Mouse (Mus musculus) neural tube, embryonic 14.5 days (tissue): ENCODE results near the gene Samd10. TPM values are rescaled to one million over a fixed set of nuclear protein-coding genes. Genes with fewer than 3 reads are reported as not detected.

ENCODE experiments used
- ATAC-seq: fragments of 200-750 bp; cut with Nextera tagmentation; 2 replicates; pipeline ENCODE4 v1.8.0; 2017; ENCODE audit warnings: low read depth, mild to moderate bottlenecking, moderate TSS enrichment, moderate library complexity
- H3K27ac ChIP-seq: fragments of 300-500 bp; sonication (generic); 2 replicates; pipeline ENCODE4 v1.5.1; 2014; ENCODE audit warnings: low read depth, mild to moderate bottlenecking, control low read depth, low read length, moderate library complexity, mixed read lengths
- H3K27me3 ChIP-seq: fragments of 300-500 bp; sonication (generic); 2 replicates; pipeline ENCODE4 v1.6.1; 2014; ENCODE audit warnings: low read length; ENCODE audit not compliant: control insufficient read depth, insufficient read depth
- H3K36me3 ChIP-seq: fragments of 300-500 bp; sonication (generic); 2 replicates; pipeline ENCODE4 v1.6.1; 2014; ENCODE audit warnings: low read length, mixed read lengths; ENCODE audit not compliant: control insufficient read depth, insufficient read depth
- H3K4me1 ChIP-seq: fragments of 300-500 bp; sonication (generic); 2 replicates; pipeline ENCODE4 v1.6.1; 2014; ENCODE audit warnings: low read length; ENCODE audit not compliant: control insufficient read depth, insufficient read depth
- H3K4me2 ChIP-seq: fragments of 300-500 bp; sonication (generic); 2 replicates; pipeline ENCODE4 v1.6.1; 2014; ENCODE audit warnings: mild to moderate bottlenecking, low read depth, low read length, control low read depth
- H3K4me3 ChIP-seq: fragments of 300-500 bp; sonication (generic); 2 replicates; pipeline ENCODE4 v1.5.1; 2014; ENCODE audit warnings: low read depth, low read length, control low read depth, mixed read lengths
- H3K9ac ChIP-seq: fragments of 300-500 bp; sonication (generic); replicated peaks from 2 replicates; pipeline ENCODE4 v1.6.1; 2014; ENCODE audit warnings: low read depth, mild to moderate bottlenecking, control low read depth, low read length, mixed read lengths
- H3K9me3 ChIP-seq: fragments of 300-500 bp; sonication (generic); 2 replicates; pipeline ENCODE4 v1.6.1; 2016; ENCODE audit warnings: low read length; ENCODE audit not compliant: control insufficient read depth
- WGBS: fragments of 180-500 bp; shearing (Covaris S2); extraction: QIAGEN DNeasy Blood & Tissue Kit; methylation state at CpG from one replicate; pipeline ENCODE4 v1.1.7; 2014; 5-methylcytosine and 5-hydroxymethylcytosine counted together
- polyA plus RNA-seq: library from polyadenylated mRNA; unstranded; fragments of >200 nt; fragmentation: Nextera tagmentation; extraction: Ambion mirVana; gene quantifications from 2 replicates; pipeline ENCODE4 v1.2.1, GENCODE M21; 2014

The Samd10 gene
- polyA plus RNA-seq, 1 experiment from 2014 or later, result 220 TPM

DNA sequence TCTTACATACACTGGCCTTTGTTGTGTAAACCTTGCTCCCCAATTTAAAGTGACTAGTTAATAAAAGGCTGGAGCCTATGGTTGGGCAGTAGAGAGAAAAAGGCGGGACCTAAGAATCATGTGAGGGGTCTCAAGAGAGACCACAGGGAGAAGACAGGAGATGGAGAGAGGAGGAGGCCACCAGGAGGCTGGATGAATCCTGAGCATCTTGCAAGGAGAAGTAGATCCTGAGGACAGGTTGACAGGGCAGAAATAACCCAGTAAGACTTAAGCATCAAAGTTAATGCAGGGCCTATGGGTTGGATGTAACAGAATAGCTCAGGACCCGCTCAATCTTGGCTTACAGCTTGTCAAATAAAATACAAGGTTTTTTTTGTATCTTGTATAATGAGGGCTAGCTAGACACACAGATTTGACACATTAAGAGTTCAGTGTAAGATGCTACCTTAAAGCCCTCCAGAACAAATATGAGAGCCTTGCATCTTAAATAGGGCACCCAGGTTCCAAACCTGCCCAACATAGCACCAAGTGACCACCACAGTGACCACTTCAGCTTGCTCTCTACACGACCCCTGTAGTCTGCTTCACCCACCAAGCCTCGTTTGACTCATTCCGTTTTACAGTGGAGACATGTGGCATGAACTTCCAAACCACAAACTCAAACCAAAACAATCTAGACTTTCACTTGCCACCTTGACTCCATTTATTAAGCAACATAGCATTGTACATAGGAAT lies 19.9 kb upstream of the Samd10 start:
- no peak overlapping the region for H3K9ac ChIP-seq
- WGBS, result 86% methylated on average over 5 of the region's 5 CpGs
- no peak for ATAC-seq
- H3K4me1 ChIP-seq, result no peaks in the 10 kb centered on the region
- H3K36me3 ChIP-seq, result peaks cover 31% of the 10 kb centered on the region
- H3K4me3 ChIP-seq, result no peak overlapping the region
- H3K9me3 ChIP-seq, result no peaks in the 10 kb centered on the region
- no peak overlapping the region for H3K4me2 ChIP-seq
- H3K27me3 ChIP-seq, result no peaks in the 10 kb centered on the region
- no peak overlapping the region for H3K27ac ChIP-seq

GRCm38 (mm10) chr2:181602367-181602766 lies 3.4 kb upstream of the Samd10 start:
- ATAC-seq, result no peak
- Histone ChIP-seq H3K4me3 (no peak overlapping the region), H3K27me3 (no peaks in the 10 kb centered on the region), H3K9ac (no peak overlapping the region), H3K27ac (no peak overlapping the region), H3K4me2 (peak overlapping the region; percentile 87), H3K4me1 (peaks cover 15% of the 10 kb centered on the region), H3K36me3 (no peaks in the 10 kb centered on the region), H3K9me3 (no peaks in the 10 kb centered on the region)
- 78% methylated on average over 4 of the region's 4 CpGs for WGBS

GRCm38 (mm10) chr2:181601751-181602145 lies 2.7 kb upstream of the Samd10 start:
- Histone ChIP-seq H3K27ac (peak overlapping the region; percentile 84; the same call in 1 of the 2 replicates), H3K9ac (peak overlapping the region; percentile 90), H3K27me3 (no peaks in the 10 kb centered on the region), H3K4me3 (peak overlapping the region; percentile 84), H3K36me3 (no peaks in the 10 kb centered on the region), H3K4me2 (peak overlapping the region; percentile 87), H3K4me1 (peaks cover 17% of the 10 kb centered on the region), H3K9me3 (no peaks in the 10 kb centered on the region)
- WGBS, result 30% methylated on average over 10 of the region's 10 CpGs
- no peak for ATAC-seq

DNA sequence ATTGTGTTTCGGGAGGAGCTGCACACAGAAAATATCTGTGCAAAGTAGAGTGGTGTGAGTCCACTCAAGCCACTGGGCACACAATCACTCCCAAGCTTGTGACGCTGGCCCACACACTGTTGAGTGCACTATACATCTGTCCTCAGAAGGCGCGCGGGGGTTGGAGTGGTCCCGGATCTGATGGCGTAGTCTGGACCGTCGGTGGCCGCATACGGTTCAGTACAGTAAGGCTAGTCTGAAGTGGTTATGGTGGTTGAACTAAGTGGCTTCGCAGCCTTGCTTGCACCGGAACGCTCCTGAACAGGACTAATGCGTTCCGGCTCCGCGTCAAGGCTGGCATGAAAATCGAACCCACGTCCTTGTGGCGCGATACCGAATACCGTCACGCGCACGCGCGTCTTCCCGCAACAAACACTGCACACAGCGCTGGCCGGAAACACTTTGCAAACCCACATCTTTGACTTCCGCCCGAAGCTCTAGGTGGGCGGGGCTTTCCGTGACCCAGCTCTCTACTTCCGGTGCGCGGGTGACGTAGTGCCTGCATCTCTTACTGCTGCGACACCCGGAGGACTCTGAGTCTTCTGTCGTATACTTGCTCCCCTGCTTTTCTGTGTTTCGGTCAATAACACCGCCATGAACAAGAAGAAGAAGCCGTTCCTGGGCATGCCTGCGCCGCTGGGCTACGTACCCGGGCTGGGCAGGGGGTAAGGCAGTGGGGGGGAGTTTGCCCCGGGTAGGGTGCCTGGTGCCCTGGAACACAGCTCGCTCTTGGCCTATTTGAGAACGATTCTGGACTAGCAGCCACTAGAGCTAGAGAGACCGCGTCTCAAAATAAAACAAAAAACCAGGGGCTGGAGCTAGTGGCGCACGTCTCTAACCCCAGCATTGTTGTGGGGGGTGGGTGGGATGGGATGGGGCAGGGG lies 2.1 kb upstream of the Samd10 start:
- peaks cover 17% of the 10 kb centered on the region for H3K4me1 ChIP-seq
- H3K4me3 ChIP-seq, result peak overlapping the region; percentile 84
- 2% methylated on average over 57 of the region's 57 CpGs for WGBS
- H3K4me2 ChIP-seq, result peak overlapping the region; percentile 87
- ATAC-seq, result peak; percentile 93
- H3K27me3 ChIP-seq, result no peaks in the 10 kb centered on the region
- 0 out of 2 replicates have a peak, but pooled peaks cover 4% of the 10 kb centered on the region for H3K36me3 ChIP-seq
- peak overlapping the region; percentile 87 for H3K27ac ChIP-seq
- H3K9me3 ChIP-seq, result no peaks in the 10 kb centered on the region
- peak overlapping the region; percentile 90 for H3K9ac ChIP-seq

DNA sequence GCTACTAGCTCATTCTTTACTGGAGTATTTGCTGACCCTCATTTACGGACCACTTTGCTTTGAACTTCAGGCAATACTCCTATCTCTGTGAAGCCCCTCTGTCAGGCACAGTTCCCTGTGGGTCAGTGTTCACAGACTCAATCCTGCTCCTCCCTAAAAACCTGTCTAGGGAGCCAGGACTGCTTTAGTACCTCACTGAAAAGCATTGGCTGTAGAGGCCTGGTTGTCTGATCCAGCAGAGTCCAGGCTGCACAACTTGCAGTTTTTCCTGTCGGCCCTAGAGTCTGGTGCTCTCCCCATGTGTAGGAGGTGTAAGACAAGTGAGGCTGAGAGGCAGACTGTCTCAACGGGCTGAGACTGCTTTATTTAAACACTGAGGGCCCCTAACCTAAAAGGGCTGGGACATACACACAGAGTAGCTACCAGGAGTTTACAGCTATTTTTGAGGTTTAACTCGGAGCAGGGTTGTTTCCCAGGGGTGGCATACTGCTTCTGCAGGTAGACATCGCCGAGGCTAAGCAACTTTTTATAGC lies 1.3 kb upstream of the Samd10 start:
- H3K36me3 ChIP-seq, result 0 out of 2 replicates have a peak, but pooled peaks cover 4% of the 10 kb centered on the region
- H3K4me2 ChIP-seq, result peak overlapping the region; percentile 76
- H3K4me1 ChIP-seq, result peaks cover 17% of the 10 kb centered on the region
- H3K9me3 ChIP-seq, result no peaks in the 10 kb centered on the region
- no peak for ATAC-seq
- 67% methylated on average over 6 of the region's 6 CpGs for WGBS
- no peak overlapping the region for H3K9ac ChIP-seq
- H3K4me3 ChIP-seq, result peak overlapping the region; percentile 84; the same call in 1 of the 2 replicates
- H3K27me3 ChIP-seq, result no peaks in the 10 kb centered on the region
- H3K27ac ChIP-seq, result no peak overlapping the region

DNA sequence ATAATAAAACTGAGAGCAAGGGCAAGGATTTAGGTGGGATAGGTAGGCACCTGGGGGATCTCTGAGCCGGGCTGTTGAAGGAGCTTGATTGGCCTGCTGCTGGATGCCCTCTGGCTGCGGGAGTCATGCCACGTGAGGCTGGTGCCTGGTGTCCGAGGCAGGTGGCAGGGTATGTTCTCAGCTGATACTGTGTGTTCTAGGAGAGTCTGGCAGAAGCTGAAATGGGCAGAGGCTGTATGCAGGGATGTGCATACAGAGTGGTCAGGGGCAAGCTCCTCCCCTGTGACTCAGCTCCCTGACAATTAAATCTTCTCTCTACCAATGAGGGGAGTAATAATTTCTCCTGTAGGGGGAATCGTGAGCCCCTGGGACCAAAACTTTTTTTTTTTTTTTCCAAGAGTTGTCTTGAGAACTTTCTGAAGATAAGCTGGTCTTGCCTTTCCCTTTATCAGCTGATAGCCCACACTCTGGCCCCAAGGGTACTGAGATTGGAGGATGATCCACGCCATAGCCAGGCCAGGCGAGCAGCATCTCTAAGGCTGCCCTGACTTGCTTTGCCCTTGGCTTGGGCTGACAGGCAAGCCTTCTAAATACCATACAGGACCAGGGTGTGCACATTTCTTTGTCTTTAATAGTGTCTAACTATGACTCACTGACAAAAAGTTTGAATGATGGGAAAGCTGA lies 1.5 kb downstream of the Samd10 start:
- Histone ChIP-seq H3K4me1 (peaks cover 21% of the 10 kb centered on the region), H3K4me2 (peak overlapping the region; percentile 77), H3K27me3 (no peaks in the 10 kb centered on the region), H3K36me3 (0 out of 2 replicates have a peak, but pooled peaks cover 4% of the 10 kb centered on the region), H3K27ac (no peak overlapping the region), H3K9me3 (no peaks in the 10 kb centered on the region), H3K4me3 (no peak overlapping the region), H3K9ac (no peak overlapping the region)
- no peak for ATAC-seq
- 74% methylated on average over 7 of the region's 7 CpGs for WGBS

DNA sequence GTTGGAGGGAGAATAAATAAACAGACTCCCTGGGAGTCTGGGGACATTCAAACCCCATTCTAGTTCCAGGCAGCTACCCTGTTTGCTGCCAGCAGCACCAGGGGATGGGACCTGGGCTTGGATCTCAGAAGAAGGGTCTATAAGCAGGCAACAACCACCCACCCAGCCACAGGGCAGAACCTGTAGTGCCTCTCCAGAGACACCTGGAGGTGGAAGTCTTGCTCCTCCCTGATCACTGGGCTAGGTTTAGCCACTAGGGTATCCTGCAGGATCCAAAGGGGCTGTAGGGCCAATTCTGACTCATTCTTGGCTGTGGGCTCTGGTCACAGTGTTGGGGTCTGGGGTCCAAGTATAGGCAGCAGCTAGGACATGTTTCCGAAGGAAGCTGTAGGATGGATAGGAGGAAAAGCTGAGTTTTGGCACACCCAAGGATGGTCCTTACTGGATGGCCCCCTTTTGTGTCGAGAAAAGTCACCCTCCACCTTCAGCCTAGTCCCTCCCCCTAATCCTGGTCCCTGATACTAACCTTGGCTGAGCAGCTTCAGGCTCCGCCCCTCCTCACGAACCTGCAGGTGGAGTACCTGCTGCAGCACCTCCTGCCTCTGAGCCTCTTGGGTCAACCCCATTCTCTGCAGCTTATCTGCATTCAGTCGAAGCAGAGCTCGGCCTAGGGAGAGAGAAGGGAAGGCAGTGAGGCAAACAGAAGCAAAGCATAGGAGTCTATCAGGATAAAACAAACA lies 2.6 kb downstream of the Samd10 start:
- H3K4me3 ChIP-seq, result no peak overlapping the region
- no peak overlapping the region for H3K27ac ChIP-seq
- 0 out of 2 replicates have a peak, but pooled peaks cover 4% of the 10 kb centered on the region for H3K36me3 ChIP-seq
- WGBS, result 69% methylated on average over 6 of the region's 6 CpGs
- H3K9ac ChIP-seq, result no peak overlapping the region
- H3K4me2 ChIP-seq, result no peak overlapping the region
- H3K9me3 ChIP-seq, result no peaks in the 10 kb centered on the region
- no peaks in the 10 kb centered on the region for H3K27me3 ChIP-seq
- no peak for ATAC-seq
- peaks cover 19% of the 10 kb centered on the region for H3K4me1 ChIP-seq
